Mouse (Mus musculus) thymus, adult 2 months (tissue): ENCODE data around the gene Gm20388. TPM values are rescaled to one million over a fixed set of nuclear protein-coding genes. Genes with fewer than 3 reads are reported as not detected.

Source experiments
- DNase-seq: peaks from one replicate; pipeline ENCODE4 v3.0.0; 2021
- H3K27ac ChIP-seq: fragments of 200-500 bp; 2 replicates; pipeline ENCODE4 v1.5.1; 2012; ENCODE audit warnings: low read length, control low read depth; ENCODE audit not compliant: control insufficient read depth, insufficient read depth
- H3K27me3 ChIP-seq: fragments of 200-500 bp; 2 replicates; pipeline ENCODE4 v1.6.1; 2012; ENCODE audit warnings: mild to moderate bottlenecking, low read length, moderate library complexity, mixed read lengths; ENCODE audit not compliant: control insufficient read depth, insufficient read depth
- H3K36me3 ChIP-seq: fragments of 200-500 bp; 2 replicates; pipeline ENCODE4 v1.6.1; 2012; ENCODE audit warnings: mild to moderate bottlenecking, low read length, moderate library complexity; ENCODE audit not compliant: control insufficient read depth, insufficient read depth
- H3K4me1 ChIP-seq: fragments of 200-500 bp; replicated peaks from 2 replicates; pipeline ENCODE4 v1.6.1; 2012; ENCODE audit warnings: low read length; ENCODE audit not compliant: control insufficient read depth, insufficient read depth
- H3K4me3 ChIP-seq: fragments of 200-500 bp; 2 replicates; pipeline ENCODE4 v1.5.1; 2012; ENCODE audit warnings: mild to moderate bottlenecking, low read length, control low read depth, moderate library complexity; ENCODE audit not compliant: control insufficient read depth, insufficient read depth
- CTCF ChIP-seq: fragments of 200-500 bp; IDR thresholded peaks from 2 replicates; pipeline ENCODE4 v1.5.1; 2012; ENCODE audit warnings: mild to moderate bottlenecking, control low read depth, low read length, moderate library complexity, borderline replicate concordance; ENCODE audit not compliant: control insufficient read depth, poor library complexity, insufficient read depth; ENCODE audit errors: extremely low read depth
- POLR2A ChIP-seq: fragments of 200-500 bp; IDR thresholded peaks from 2 replicates; pipeline ENCODE4 v1.6.1; 2012; ENCODE audit warnings: mild to moderate bottlenecking, low read length, control low read depth, moderate library complexity; ENCODE audit not compliant: control insufficient read depth, poor library complexity, insufficient read depth; ENCODE audit errors: extremely low read depth
- WGBS: fragments of 180-500 bp; shearing (Covaris S2); methylation state at CpG from one replicate; pipeline ENCODE4 v1.1.7; 2018; 5-methylcytosine and 5-hydroxymethylcytosine counted together
- polyA plus RNA-seq: library from polyadenylated mRNA; depleted of rRNA; stranded (reverse); fragments of >200 nt; gene quantifications from 2 replicates; pipeline ENCODE4 v1.2.3, GENCODE M21; 2012

The Gm20388 gene
- polyA plus RNA-seq, 1 experiment = 103 TPM

DNA sequence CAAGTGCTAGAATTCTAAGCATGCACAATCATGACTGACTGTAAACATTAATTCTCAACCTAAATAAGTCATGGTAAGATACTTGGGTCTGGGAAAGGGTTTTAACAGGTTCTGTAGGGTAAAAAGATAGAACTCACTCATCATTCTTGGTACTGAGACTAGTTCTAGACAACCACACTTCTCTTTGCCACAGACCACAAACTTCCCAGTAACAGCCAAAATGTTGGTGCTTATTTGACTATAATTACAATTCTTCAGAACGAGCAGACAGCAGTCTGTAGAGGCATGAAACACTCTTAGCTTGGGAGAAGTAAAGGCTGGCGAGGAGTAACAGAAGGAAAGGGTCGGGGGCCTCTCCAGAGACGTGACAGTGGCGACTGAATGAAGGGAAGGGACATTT is 3051.4 kb downstream of the Gm20388 start:
- Histone ChIP-seq H3K27me3 (no peaks in the 10 kb centered on the region), H3K27ac (0 out of 2 replicates have a peak overlapping the region, but pooled peaks have one; percentile 42), H3K4me3 (no peak overlapping the region), H3K36me3 (no peaks in the 10 kb centered on the region), H3K4me1 (peaks cover 18% of the 10 kb centered on the region)
- no peak for DNase-seq
- TF ChIP-seq POLR2A = no peak
- no peak for TF ChIP-seq CTCF
- WGBS = 19% methylated on average over 5 of the region's 5 CpGs

DNA sequence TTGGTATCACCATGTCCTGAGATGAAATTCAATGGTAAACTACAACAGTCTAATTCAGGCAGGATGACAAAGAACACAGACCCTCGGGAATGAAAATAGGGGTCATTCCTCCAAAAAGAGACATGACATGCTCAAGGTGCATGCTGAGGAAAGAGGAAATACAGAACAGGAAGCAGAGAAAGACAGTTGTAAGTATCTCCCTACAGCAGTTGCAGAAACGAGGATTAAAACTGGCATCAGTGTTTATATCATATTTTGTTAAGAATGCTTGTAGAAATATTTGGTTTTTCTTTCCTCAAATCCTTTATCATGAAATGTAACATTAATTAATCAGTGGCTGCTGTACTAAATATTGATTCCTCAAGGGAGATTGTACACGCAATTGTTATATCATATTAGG is 3056.0 kb downstream of the Gm20388 start:
- Histone ChIP-seq H3K36me3 (no peaks in the 10 kb centered on the region), H3K4me3 (no peak overlapping the region), H3K27me3 (no peaks in the 10 kb centered on the region), H3K4me1 (peaks cover 10% of the 10 kb centered on the region), H3K27ac (no peak overlapping the region)
- TF ChIP-seq POLR2A = no peak
- TF ChIP-seq CTCF = no peak
- 60% methylated on average over 3 of the region's 3 CpGs for WGBS
- no peak for DNase-seq

DNA sequence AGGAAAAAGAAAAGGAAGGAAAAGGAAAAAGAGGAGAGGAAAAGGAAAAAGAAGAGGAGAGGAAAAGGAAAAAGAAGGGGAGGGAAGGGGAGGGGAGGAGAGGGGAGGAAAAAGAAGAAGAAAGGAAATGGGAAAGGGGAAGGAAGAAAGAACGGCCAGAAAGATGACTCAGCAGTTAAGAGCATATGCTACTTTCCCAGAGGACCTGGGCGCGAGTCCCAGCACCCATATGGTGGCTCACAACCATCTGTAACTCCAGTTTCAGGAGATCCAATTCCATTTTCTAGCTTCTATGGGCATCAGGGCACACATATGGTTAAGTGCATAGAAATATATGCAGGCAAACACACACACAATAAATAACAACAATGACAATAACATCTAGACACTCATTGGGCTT is 3057.5 kb downstream of the Gm20388 start:
- no peak for TF ChIP-seq POLR2A
- TF ChIP-seq CTCF = no peak
- 86% methylated on average over 3 of the region's 3 CpGs for WGBS
- H3K36me3 ChIP-seq = 0 out of 2 replicates have a peak, but pooled peaks cover 2% of the 10 kb centered on the region
- H3K27me3 ChIP-seq = no peaks in the 10 kb centered on the region
- peaks cover 2% of the 10 kb centered on the region; the same call in 1 of the 2 replicates for H3K4me1 ChIP-seq
- no peak for DNase-seq
- no peak overlapping the region for H3K4me3 ChIP-seq
- no peak overlapping the region for H3K27ac ChIP-seq

DNA sequence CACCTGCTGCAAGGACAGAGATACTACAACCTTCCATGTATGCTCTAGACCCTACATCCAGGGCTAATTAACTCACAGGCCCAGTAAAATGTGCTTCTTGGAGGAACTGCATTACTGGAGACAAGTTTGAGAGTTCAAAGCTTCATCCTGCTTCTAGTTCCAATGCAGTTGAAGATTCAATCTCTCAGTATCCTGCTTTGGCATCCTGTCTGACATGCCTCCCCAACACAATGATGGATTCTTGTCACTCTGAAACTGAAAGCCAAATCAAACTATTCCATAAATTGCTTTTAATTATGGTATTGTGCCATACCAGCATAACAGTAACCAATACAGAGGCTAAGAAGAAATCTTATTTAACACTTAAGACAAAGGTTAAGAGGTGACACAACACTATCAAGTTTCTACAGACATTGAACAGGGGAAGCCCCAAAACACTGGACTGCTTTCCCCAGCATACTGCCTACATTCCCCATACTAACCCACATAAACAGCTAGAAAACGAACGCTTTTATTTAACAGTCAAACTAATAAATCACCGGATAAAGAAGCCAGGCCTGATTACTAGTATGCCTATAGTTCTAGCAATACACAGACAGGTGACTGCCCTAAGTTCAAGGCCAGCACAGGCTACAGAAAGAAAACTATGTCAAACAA is 3059.5 kb downstream of the Gm20388 start:
- H3K4me3 ChIP-seq = no peak overlapping the region
- H3K36me3 ChIP-seq = peaks cover 3% of the 10 kb centered on the region; the same call in 1 of the 2 replicates
- H3K27me3 ChIP-seq = no peaks in the 10 kb centered on the region
- WGBS = 98% methylated on average over 3 of the region's 3 CpGs
- no peak for TF ChIP-seq CTCF
- TF ChIP-seq POLR2A = no peak
- no peak overlapping the region for H3K27ac ChIP-seq
- DNase-seq = no peak
- H3K4me1 ChIP-seq = no peaks in the 10 kb centered on the region

DNA sequence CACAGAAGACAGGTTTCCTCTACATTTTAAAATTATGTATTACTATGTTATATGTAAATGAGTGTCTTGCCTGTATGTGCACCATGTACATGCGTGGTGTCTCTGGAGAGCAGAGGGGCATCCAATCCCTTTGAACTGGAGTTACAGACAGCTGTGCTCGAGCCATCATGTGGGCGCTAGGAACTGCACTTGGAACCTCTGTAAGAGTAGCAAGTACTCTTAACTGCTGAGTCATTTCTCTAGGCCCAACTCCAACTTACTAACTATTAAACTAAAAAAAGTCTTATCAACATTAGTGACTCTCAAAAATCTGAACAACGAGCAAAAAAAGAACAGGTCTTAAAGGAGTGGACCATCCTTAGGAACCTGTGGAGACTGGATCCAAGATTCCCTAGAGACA is 3065.4 kb downstream of the Gm20388 start:
- H3K36me3 ChIP-seq = peaks cover 3% of the 10 kb centered on the region; the same call in 1 of the 2 replicates
- WGBS = 71% methylated on average over 4 of the region's 4 CpGs
- no peak for DNase-seq
- no peaks in the 10 kb centered on the region for H3K27me3 ChIP-seq
- H3K4me1 ChIP-seq = peaks cover 10% of the 10 kb centered on the region
- H3K4me3 ChIP-seq = no peak overlapping the region
- TF ChIP-seq CTCF (no peak), POLR2A (no peak)
- no peak overlapping the region for H3K27ac ChIP-seq

DNA sequence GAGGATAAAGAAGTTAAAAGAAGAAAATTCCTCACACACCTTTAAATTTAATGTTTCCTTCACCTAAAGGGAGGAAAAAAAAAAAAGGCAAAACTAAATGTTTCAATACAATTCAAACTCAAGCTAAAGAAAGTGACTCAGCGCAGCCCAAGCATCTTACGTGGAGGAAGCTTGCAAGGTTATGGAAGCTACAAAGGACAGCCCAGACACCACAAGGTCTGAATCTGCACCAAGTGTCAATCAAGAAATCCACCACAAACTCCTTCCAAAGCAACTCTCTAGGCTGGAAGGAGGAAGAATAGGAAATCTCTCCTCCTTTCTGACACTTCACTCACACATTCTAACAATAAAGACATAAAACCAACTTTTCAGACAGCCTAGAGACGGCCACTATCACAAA is 3068.8 kb downstream of the Gm20388 start:
- no peak for DNase-seq
- Histone ChIP-seq H3K4me1 (peaks cover 23% of the 10 kb centered on the region), H3K36me3 (no peaks in the 10 kb centered on the region), H3K27ac (no peak overlapping the region), H3K4me3 (no peak overlapping the region), H3K27me3 (no peaks in the 10 kb centered on the region)
- WGBS = 82% methylated on average over 3 of the region's 3 CpGs
- TF ChIP-seq POLR2A (no peak), CTCF (no peak)
